Mouse (Mus musculus) liver, adult 2 months (tissue): Measurements from ENCODE around the gene Uhrf1bp1l.

Source experiments
- CTCF ChIP-seq: fragments of 200-500 bp; IDR thresholded peaks from 2 replicates; pipeline ENCODE4 v1.5.1; 2011; ENCODE audit warnings: low read depth, low read length, control low read depth
- POLR2A ChIP-seq: fragments of 200-500 bp; IDR thresholded peaks from 2 replicates; pipeline ENCODE4 v1.6.1; 2011; ENCODE audit warnings: low read length, control low read depth; ENCODE audit not compliant: insufficient read depth; ENCODE audit errors: extremely low read depth

DNA sequence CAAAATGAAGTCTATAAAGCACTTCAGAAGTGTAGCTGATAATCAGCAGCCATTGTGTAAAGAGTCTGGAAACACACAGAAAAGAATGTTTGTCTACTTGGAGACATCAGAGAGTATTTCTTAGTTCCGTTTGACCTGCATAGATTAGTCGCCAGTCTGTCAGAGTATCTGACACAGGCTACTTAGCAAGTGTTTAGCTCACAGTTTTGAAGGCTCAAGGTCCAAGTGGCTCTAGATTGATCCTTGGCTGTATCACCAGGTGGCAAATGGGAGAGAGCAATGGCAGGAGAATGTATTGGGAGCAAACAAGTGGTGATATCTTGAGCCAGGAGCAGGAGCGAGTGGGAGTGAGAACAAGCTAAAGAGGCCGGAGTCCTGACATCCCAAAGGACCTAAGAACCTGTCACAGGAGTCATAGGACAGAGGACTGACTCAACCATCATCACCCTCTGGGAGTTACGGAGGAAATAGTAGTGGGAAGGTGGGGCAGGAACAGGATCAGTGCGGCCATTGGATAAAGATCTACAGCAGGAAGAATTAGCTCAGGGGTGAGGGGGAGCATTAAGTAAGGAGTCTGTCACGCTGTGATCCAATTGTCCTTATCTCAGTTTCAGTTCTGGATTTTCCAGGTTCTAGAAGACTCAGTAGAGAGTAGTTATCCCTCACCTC lies 23.7 kb downstream of the Uhrf1bp1l start:
- TF ChIP-seq CTCF (no peak), POLR2A (no peak)
